Mouse (Mus musculus) midbrain, embryonic 15.5 days (tissue): Measurements from ENCODE around the gene Exd2. TPM values are rescaled to one million over a fixed set of nuclear protein-coding genes. Genes with fewer than 3 reads are reported as not detected.

ENCODE experiments used
- ATAC-seq: fragments of 200-750 bp; cut with Nextera tagmentation; replicated peaks from 2 replicates; pipeline ENCODE4 v1.8.0; 2017; ENCODE audit warnings: moderate TSS enrichment
- H3K27ac ChIP-seq: fragments of 300-500 bp; sonication (generic); 2 replicates; pipeline ENCODE4 v1.5.1; 2015; ENCODE audit warnings: mild to moderate bottlenecking, inconsistent platforms
- H3K27me3 ChIP-seq: fragments of 300-500 bp; sonication (generic); replicated peaks from 2 replicates; pipeline ENCODE4 v1.6.1; 2015; ENCODE audit warnings: inconsistent platforms
- H3K36me3 ChIP-seq: fragments of 300-500 bp; sonication (generic); replicated peaks from 2 replicates; pipeline ENCODE4 v1.6.1; 2015; ENCODE audit warnings: inconsistent platforms
- H3K4me1 ChIP-seq: fragments of 300-500 bp; sonication (generic); 2 replicates; pipeline ENCODE4 v1.6.1; 2015; ENCODE audit warnings: inconsistent platforms
- H3K4me2 ChIP-seq: fragments of 300-500 bp; sonication (generic); 2 replicates; pipeline ENCODE4 v1.6.1; 2015; ENCODE audit warnings: inconsistent platforms, mild to moderate bottlenecking, moderate library complexity
- H3K4me3 ChIP-seq: fragments of 300-500 bp; sonication (generic); 2 replicates; pipeline ENCODE4 v1.5.1; 2015; ENCODE audit warnings: mild to moderate bottlenecking, inconsistent platforms
- H3K9ac ChIP-seq: fragments of 300-500 bp; sonication (generic); 2 replicates; pipeline ENCODE4 v1.6.1; 2015; ENCODE audit warnings: mild to moderate bottlenecking, inconsistent platforms
- H3K9me3 ChIP-seq: fragments of 300-500 bp; sonication (generic); 2 replicates; pipeline ENCODE4 v1.6.1; 2016; ENCODE audit warnings: inconsistent platforms
- WGBS: fragments of 180-500 bp; shearing (Covaris S2); methylation state at CpG from one replicate; pipeline ENCODE4 v1.1.7; 2015; ENCODE audit warnings: mixed read lengths; 5-methylcytosine and 5-hydroxymethylcytosine counted together
- polyA plus RNA-seq: library from polyadenylated mRNA; unstranded; fragments of >200 nt; fragmentation: Nextera tagmentation; extraction: Ambion mirVana; gene quantifications from 2 replicates; pipeline ENCODE4 v1.2.1, GENCODE M21; 2015

Exd2 gene
- polyA plus RNA-seq, 1 experiment from 2014 or later, result 69.7 TPM

- H3K36me3 ChIP-seq, result no peaks in the 10 kb centered on the region
- H3K4me1 ChIP-seq, result peaks cover 27% of the 10 kb centered on the region
- no peaks in the 10 kb centered on the region for H3K27me3 ChIP-seq
- H3K27ac ChIP-seq, result no peak overlapping the region
- H3K9me3 ChIP-seq, result no peaks in the 10 kb centered on the region
- no peak overlapping the region for H3K4me2 ChIP-seq
- no peak overlapping the region for H3K9ac ChIP-seq
- ATAC-seq, result no peak
- WGBS, result 64% methylated on average over 2 of the region's 2 CpGs
- no peak overlapping the region for H3K4me3 ChIP-seq
These were observed 67.2 kb downstream of the Exd2 start for GRCm38 (mm10) chr12:80530052-80530451.

GRCm38 (mm10) chr12:80530630-80531029, 67.7 kb downstream of the Exd2 start:
- Histone ChIP-seq H3K4me2 (no peak overlapping the region), H3K36me3 (no peaks in the 10 kb centered on the region), H3K27me3 (no peaks in the 10 kb centered on the region), H3K27ac (no peak overlapping the region), H3K4me1 (peaks cover 22% of the 10 kb centered on the region), H3K9ac (no peak overlapping the region), H3K4me3 (no peak overlapping the region), H3K9me3 (no peaks in the 10 kb centered on the region)
- no peak for ATAC-seq
- WGBS, result 74% methylated on average over 6 of the region's 6 CpGs

GRCm38 (mm10) chr12:80531585-80531984, 68.7 kb downstream of the Exd2 start:
- Histone ChIP-seq H3K36me3 (no peaks in the 10 kb centered on the region), H3K9me3 (no peaks in the 10 kb centered on the region), H3K9ac (no peak overlapping the region), H3K4me1 (peaks cover 14% of the 10 kb centered on the region), H3K27ac (no peak overlapping the region), H3K27me3 (no peaks in the 10 kb centered on the region), H3K4me3 (no peak overlapping the region), H3K4me2 (no peak overlapping the region)
- ATAC-seq, result no peak
- 89% methylated on average over 10 of the region's 10 CpGs for WGBS

- Histone ChIP-seq H3K9ac (no peak overlapping the region), H3K4me2 (no peak overlapping the region), H3K4me1 (no peaks in the 10 kb centered on the region), H3K9me3 (no peaks in the 10 kb centered on the region), H3K27me3 (no peaks in the 10 kb centered on the region), H3K4me3 (no peak overlapping the region), H3K27ac (no peak overlapping the region), H3K36me3 (no peaks in the 10 kb centered on the region)
- no peak for ATAC-seq
- WGBS, result 76% methylated on average over 2 of the region's 2 CpGs
These were observed 71.0 kb downstream of the Exd2 start for GRCm38 (mm10) chr12:80533876-80534275.

- H3K36me3 ChIP-seq, result no peaks in the 10 kb centered on the region
- no peak overlapping the region for H3K4me2 ChIP-seq
- H3K9ac ChIP-seq, result no peak overlapping the region
- no peak overlapping the region for H3K4me3 ChIP-seq
- H3K27me3 ChIP-seq, result no peaks in the 10 kb centered on the region
- no peaks in the 10 kb centered on the region for H3K4me1 ChIP-seq
- no peak overlapping the region for H3K27ac ChIP-seq
- no peak for ATAC-seq
- no peaks in the 10 kb centered on the region for H3K9me3 ChIP-seq
- whole genome bisulfite sequencing, result 91% methylated on average over 2 of the region's 2 CpGs
These were observed 74.4 kb downstream of the Exd2 start for GRCm38 (mm10) chr12:80537313-80537712.

- 68% methylated on average over 6 of the region's 6 CpGs for WGBS
- no peak for ATAC-seq
- Histone ChIP-seq H3K4me2 (no peak overlapping the region), H3K9me3 (no peaks in the 10 kb centered on the region), H3K27me3 (no peaks in the 10 kb centered on the region), H3K36me3 (no peaks in the 10 kb centered on the region), H3K4me1 (no peaks in the 10 kb centered on the region), H3K9ac (no peak overlapping the region), H3K4me3 (no peak overlapping the region), H3K27ac (no peak overlapping the region)
These were observed 75.4 kb downstream of the Exd2 start for GRCm38 (mm10) chr12:80538311-80538710.

GRCm38 (mm10) chr12:80545310-80545709, 82.4 kb downstream of the Exd2 start:
- WGBS, result 4% methylated on average over 4 of the region's 4 CpGs
- Histone ChIP-seq H3K4me3 (no peak overlapping the region), H3K27me3 (no peaks in the 10 kb centered on the region), H3K9ac (no peak overlapping the region), H3K4me1 (peaks cover 15% of the 10 kb centered on the region), H3K27ac (peak overlapping the region; percentile 64), H3K4me2 (no peak overlapping the region), H3K36me3 (no peaks in the 10 kb centered on the region), H3K9me3 (no peaks in the 10 kb centered on the region)
- peak; percentile 55; the same call in 1 of the 2 replicates for ATAC-seq

GRCm38 (mm10) chr12:80549646-80550045, 86.8 kb downstream of the Exd2 start:
- H3K27ac ChIP-seq, result no peak overlapping the region
- peaks cover 14% of the 10 kb centered on the region for H3K4me1 ChIP-seq
- H3K9ac ChIP-seq, result no peak overlapping the region
- ATAC-seq, result 0 out of 2 replicates have a peak, but pooled peaks have one; percentile 41
- H3K9me3 ChIP-seq, result no peaks in the 10 kb centered on the region
- H3K27me3 ChIP-seq, result no peaks in the 10 kb centered on the region
- H3K4me2 ChIP-seq, result no peak overlapping the region
- no peaks in the 10 kb centered on the region for H3K36me3 ChIP-seq
- no peak overlapping the region for H3K4me3 ChIP-seq
- WGBS, result 64% methylated on average over 11 of the region's 11 CpGs

Other genes starting within 250 kb of the Exd2 start
- gene Actn1, start 202.7 kb upstream of the Exd2 start, polyA plus RNA-seq, result 6.9 and 7.7 TPM in 2 replicates
- 25.5 and 26.6 TPM in 2 replicates for gene Dcaf5, start 26.5 kb upstream of the Exd2 start, polyA plus RNA-seq
- gene Galnt16, start 55.2 kb downstream of the Exd2 start, polyA plus RNA-seq, result 39.5 and 42.4 TPM in 2 replicates
- 24.3 and 27.5 TPM in 2 replicates for gene Slc39a9, start 180.8 kb downstream of the Exd2 start, polyA plus RNA-seq
- gene Erh, start 181.2 kb downstream of the Exd2 start, polyA plus RNA-seq, result 292 and 300 TPM in 2 replicates
- gene Plekhd1, start 229.5 kb downstream of the Exd2 start, polyA plus RNA-seq, result 3.3 and 3.8 TPM in 2 replicates